ENCODE assay signal across 25 mouse cellular contexts in the genomic region with DNA sequence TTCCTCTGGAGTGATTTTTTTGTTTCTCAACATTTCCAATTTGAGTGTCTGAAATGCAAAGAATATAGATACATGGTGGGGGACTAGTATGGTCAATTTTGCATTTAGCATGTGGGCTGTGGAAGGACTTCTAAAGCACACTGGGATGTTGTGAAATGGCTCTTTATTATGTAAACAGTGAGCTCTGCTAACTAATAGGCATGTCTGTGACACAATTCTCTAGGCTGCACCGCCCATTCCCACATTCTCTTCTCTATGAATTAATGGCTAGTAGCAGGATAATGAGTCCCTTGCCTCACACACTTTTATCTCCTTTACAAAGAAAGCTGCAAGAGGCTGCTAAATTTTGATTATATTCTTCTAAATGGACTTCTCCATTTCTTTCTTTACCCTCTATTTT.
A peak's percentile ranks its signal among the peaks of the same experiment; 100 is the strongest.
DNase-seq lines count a peak whose midpoint lies in the region; ATAC-seq lines count a peak whose summit lies in the region.
"Had no signal": no experiment of that assay in that cellular context is flagged by ENCODE, and none has a peak within 500 bp of the region (broad histone marks: within the 10 kb centered on the region; RNA-seq: fewer than 3 reads in every experiment).

No protein-coding gene starts in this region.

- H3K9me3 ChIP-seq in midbrain, embryonic 12.5 days = no peaks in the 10 kb centered on the region
- H3K9me3 ChIP-seq in midbrain, embryonic 16.5 days (replicated peaks; ENCODE audit: control insufficient read depth, low read length, poor library complexity, severe bottlenecking) = no peaks in the 10 kb centered on the region
- H3K9me3 ChIP-seq in neural tube, embryonic 12.5 days = no peaks in the 10 kb centered on the region
- H3K9me3 ChIP-seq: embryonic facial prominence, embryonic 10.5 days; embryonic facial prominence, embryonic 13.5 days; forebrain, embryonic 12.5 days; forebrain, embryonic 15.5 days; hindbrain, embryonic 12.5 days; hindbrain, embryonic 15.5 days had no signal

- H3K27me3 ChIP-seq in midbrain, embryonic 12.5 days = no peaks in the 10 kb centered on the region
- H3K27me3 ChIP-seq in midbrain, embryonic 16.5 days (ENCODE audit: control insufficient read depth, insufficient read depth, low read depth, low read length) = no peaks in the 10 kb centered on the region
- no peaks in the 10 kb centered on the region for H3K27me3 ChIP-seq in neural tube, embryonic 12.5 days (replicated peaks)
- H3K27me3 ChIP-seq: embryonic facial prominence, embryonic 13.5 days; forebrain, embryonic 12.5 days; forebrain, embryonic 15.5 days; hindbrain, embryonic 12.5 days; hindbrain, embryonic 15.5 days had no signal

- no peaks in the 10 kb centered on the region for H3K36me3 ChIP-seq in midbrain, embryonic 12.5 days
- no peaks in the 10 kb centered on the region for H3K36me3 ChIP-seq in midbrain, embryonic 16.5 days (ENCODE audit: control insufficient read depth, insufficient read depth, low read length)
- H3K36me3 ChIP-seq in neural tube, embryonic 12.5 days = no peaks in the 10 kb centered on the region
- H3K36me3 ChIP-seq: embryonic facial prominence, embryonic 10.5 days; embryonic facial prominence, embryonic 13.5 days; forebrain, embryonic 12.5 days; forebrain, embryonic 15.5 days; hindbrain, embryonic 12.5 days; hindbrain, embryonic 15.5 days had no signal

- H3K9ac ChIP-seq in midbrain, embryonic 12.5 days (replicated peaks) = no peak overlapping the region
- H3K9ac ChIP-seq in midbrain, embryonic 16.5 days (ENCODE audit: low read depth, low read length) = no peak overlapping the region
- no peak overlapping the region for H3K9ac ChIP-seq in neural tube, embryonic 12.5 days
- H3K9ac ChIP-seq: embryonic facial prominence, embryonic 13.5 days; forebrain, embryonic 12.5 days; forebrain, embryonic 15.5 days; hindbrain, embryonic 12.5 days; hindbrain, embryonic 15.5 days had no signal

- 50% methylated on average over 1 of the region's 1 CpGs for WGBS in midbrain, embryonic 12.5 days
- 21% methylated on average over 1 of the region's 1 CpGs for WGBS in midbrain, embryonic 16.5 days
- 57% methylated on average over 1 of the region's 1 CpGs for WGBS in neural tube, embryonic 12.5 days

- H3K27ac ChIP-seq in midbrain, embryonic 12.5 days (replicated peaks) = no peak overlapping the region
- no peak overlapping the region for H3K27ac ChIP-seq in midbrain, embryonic 16.5 days (ENCODE audit: low read length)
- H3K27ac ChIP-seq in neural tube, embryonic 12.5 days = no peak overlapping the region
- H3K27ac ChIP-seq: embryonic facial prominence, embryonic 10.5 days; embryonic facial prominence, embryonic 13.5 days; forebrain, embryonic 12.5 days; forebrain, embryonic 15.5 days; hindbrain, embryonic 12.5 days; hindbrain, embryonic 15.5 days had no signal

- ATAC-seq in midbrain, embryonic 12.5 days (ENCODE audit: low FRiP score, low read depth) = peak; percentile 77; the same call in 1 of the 2 replicates
- ATAC-seq in midbrain, embryonic 16.5 days = no peak
- 0 out of 2 replicates have a peak, but pooled peaks have one; percentile 33 for ATAC-seq in neural tube, embryonic 12.5 days (ENCODE audit: low FRiP score, low read depth)
- ATAC-seq: activated CD4-positive, CD25-positive, alpha-beta regulatory T cell, adult 4 months; forebrain, embryonic 15.5 days had no signal

- H3K4me3 ChIP-seq in midbrain, embryonic 12.5 days = no peak overlapping the region
- no peak overlapping the region for H3K4me3 ChIP-seq in midbrain, embryonic 16.5 days (ENCODE audit: low read depth, low read length)
- no peak overlapping the region for H3K4me3 ChIP-seq in neural tube, embryonic 12.5 days
- H3K4me3 ChIP-seq: embryonic facial prominence, embryonic 10.5 days; embryonic facial prominence, embryonic 13.5 days; erythroblast, embryonic 14.5 days; forebrain, embryonic 12.5 days; forebrain, embryonic 15.5 days; hindbrain, embryonic 12.5 days; hindbrain, embryonic 15.5 days had no signal

- peak; percentile 3 for DNase-seq in embryo, embryonic 10 days (ENCODE audit: low spot score)
- DNase-seq in embryo, embryonic 9.5 days (ENCODE audit: extremely low spot score) = no peak
- no peak for DNase-seq in neural tube, embryonic 10.5 days (ENCODE audit: extremely low spot score, low spot score)
- peak; percentile 4 for DNase-seq in mesoderm, embryonic 11.5 days (ENCODE audit: low read depth, low spot score)
- DNase-seq in spleen, postnatal 36 days (ENCODE audit: low spot score in 2 of 2) = no peak
- DNase-seq: adrenal gland, adult 8-10 months; adrenal gland, postnatal 25 days; cerebellum, adult 11 months; cerebellum, adult 2 months; cerebellum, adult 9-11 months; cerebellum, postnatal 25 days; gastrocnemius, postnatal 10 days; heart, adult 11 months had no signal

- no peak overlapping the region for H3K4me2 ChIP-seq in midbrain, embryonic 12.5 days (replicated peaks)
- no peak overlapping the region for H3K4me2 ChIP-seq in midbrain, embryonic 16.5 days (ENCODE audit: low read length)
- H3K4me2 ChIP-seq in neural tube, embryonic 12.5 days (replicated peaks) = no peak overlapping the region
- H3K4me2 ChIP-seq: embryonic facial prominence, embryonic 13.5 days; forebrain, embryonic 12.5 days; forebrain, embryonic 15.5 days; heart, embryonic 11.5 days; hindbrain, embryonic 12.5 days; hindbrain, embryonic 15.5 days had no signal

- H3K4me1 ChIP-seq in midbrain, embryonic 12.5 days = no peaks in the 10 kb centered on the region
- H3K4me1 ChIP-seq in midbrain, embryonic 16.5 days (ENCODE audit: control insufficient read depth, insufficient read depth, low read length) = no peaks in the 10 kb centered on the region
- H3K4me1 ChIP-seq in neural tube, embryonic 12.5 days = no peaks in the 10 kb centered on the region
- H3K4me1 ChIP-seq: embryonic facial prominence, embryonic 10.5 days; embryonic facial prominence, embryonic 13.5 days; forebrain, embryonic 12.5 days; forebrain, embryonic 15.5 days; hindbrain, embryonic 12.5 days; hindbrain, embryonic 15.5 days had no signal

Comparison
In these comparisons a context has a peak if more than half of its experiments do, and no peak if none do; other contexts are left out.
1. DNase-seq: peak in embryo, embryonic 10 days (single experiment) and mesoderm, embryonic 11.5 days (single experiment); none in embryo, embryonic 9.5 days (single experiment), neural tube, embryonic 10.5 days (single experiment) and spleen, postnatal 36 days (0 of 2).